Mouse (Mus musculus): ENCODE measurements at regions not wholly inside any gene's neighbourhood (a gene's known extent, or its start where the extent isn't known, plus 50 kb on each side); places are given as distances from the start of the nearest gene placed in this dataset.

DNA sequence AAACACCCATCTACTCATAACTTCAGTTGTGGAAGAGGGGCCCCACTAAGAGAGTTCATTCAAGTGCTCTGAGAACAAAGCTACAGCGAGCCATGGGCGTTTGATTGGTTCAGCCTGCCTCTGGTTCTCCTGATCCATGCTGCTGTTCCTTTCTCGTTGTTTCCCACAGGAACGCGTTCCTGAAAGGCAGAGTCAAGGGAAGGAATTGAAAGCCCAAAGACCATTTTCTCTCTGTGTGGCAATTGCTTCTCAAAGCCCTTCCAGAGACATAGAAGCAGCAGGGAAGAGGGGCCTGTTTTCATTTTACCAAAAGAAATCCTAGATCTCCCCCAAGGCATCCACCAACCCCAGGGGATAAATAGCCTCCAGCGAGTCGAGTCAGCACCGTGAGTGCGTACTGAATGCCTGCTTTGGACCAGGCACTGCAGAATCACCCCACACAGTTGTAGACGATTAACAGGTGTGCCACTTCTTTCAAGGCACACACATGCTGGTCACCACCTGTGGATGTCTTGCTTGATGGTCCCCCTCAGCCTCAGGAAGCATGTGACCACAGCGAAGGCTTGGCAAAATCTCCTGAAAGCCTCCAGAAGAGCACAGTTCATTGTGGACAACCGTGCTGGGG is 106.5 kb upstream of the Tsc22d1 start:
- TF ChIP-seq CTCF (IDR thresholded peaks at IDR 0.05; ENCODE audit: low read depth) (no peak), EP300 (IDR thresholded peaks at IDR 0.05; ENCODE audit: low read depth) (no peak)

Data from liver, embryonic 14.5 days (tissue).